Mouse (Mus musculus) liver, adult (tissue): ENCODE measurements at regions not wholly inside any gene's neighbourhood (a gene's known extent, or its start where the extent isn't known, plus 50 kb on each side); places are given as distances from the start of the nearest gene placed in this dataset.

Source experiments
- GATA4 ChIP-seq: IDR thresholded peaks from 2 replicates; pipeline ENCODE4 v1.6.1; 2014; ENCODE audit warnings: mild to moderate bottlenecking, low read length; ENCODE audit not compliant: insufficient replicate concordance

- TF ChIP-seq GATA4 = no peak
Measured at GRCm38 (mm10) chr9:32815473-32815872, 179.5 kb downstream of the Ets1 start.

- TF ChIP-seq GATA4 = no peak
Measured at GRCm38 (mm10) chr9:32816649-32817425, 180.8 kb downstream of the Ets1 start.

- no peak for TF ChIP-seq GATA4
Measured at GRCm38 (mm10) chr9:32817442-32818358, 181.7 kb downstream of the Ets1 start.

GRCm38 (mm10) chr9:32823439-32824133 is 187.6 kb downstream of the Ets1 start:
- TF ChIP-seq GATA4 = no peak

- TF ChIP-seq GATA4 = no peak
Measured at GRCm38 (mm10) chr9:32824134-32824531, 188.1 kb downstream of the Ets1 start.

GRCm38 (mm10) chr9:32830268-32830891 is 194.4 kb downstream of the Ets1 start:
- TF ChIP-seq GATA4 = 0 out of 2 replicates have a peak, but pooled peaks have one; percentile 8

GRCm38 (mm10) chr9:32833373-32833772 is 197.4 kb downstream of the Ets1 start:
- no peak for TF ChIP-seq GATA4

- TF ChIP-seq GATA4 = no peak
Measured at GRCm38 (mm10) chr9:32834751-32835625, 199.0 kb downstream of the Ets1 start.

GRCm38 (mm10) chr9:32835626-32835971 is 199.6 kb downstream of the Ets1 start:
- no peak for TF ChIP-seq GATA4

GRCm38 (mm10) chr9:32836371-32836770 is 200.3 kb downstream of the Ets1 start:
- TF ChIP-seq GATA4 = no peak

GRCm38 (mm10) chr9:32847361-32847760 is 211.3 kb downstream of the Ets1 start:
- TF ChIP-seq GATA4 = no peak

- no peak for TF ChIP-seq GATA4
Measured at GRCm38 (mm10) chr9:32852282-32852681, 216.3 kb downstream of the Ets1 start.

GRCm38 (mm10) chr9:32863286-32863685 is 227.3 kb downstream of the Ets1 start:
- TF ChIP-seq GATA4 = no peak

GRCm38 (mm10) chr9:32868936-32869335 is 232.9 kb downstream of the Ets1 start:
- TF ChIP-seq GATA4 = no peak
